Mouse (Mus musculus) olfactory bulb, adult 2 months (tissue): ENCODE measurements around the gene Arhgef33.

ENCODE experiments used
- CTCF ChIP-seq: fragments of 200-500 bp; IDR thresholded peaks from 2 replicates; pipeline ENCODE4 v1.5.1; 2012; ENCODE audit warnings: low read depth, mild to moderate bottlenecking, low read length, moderate library complexity; ENCODE audit not compliant: insufficient read depth
- POLR2A ChIP-seq: fragments of 200-500 bp; IDR thresholded peaks from 2 replicates; pipeline ENCODE4 v1.6.1; 2012; ENCODE audit warnings: mild to moderate bottlenecking, low read depth, low read length, moderate library complexity; ENCODE audit not compliant: insufficient read depth

GRCm38 (mm10) chr17:80267065-80267464, 40.1 kb upstream of the Arhgef33 start:
- TF ChIP-seq CTCF (no peak), POLR2A (no peak)
